Mouse (Mus musculus): Measurements from ENCODE around the gene Snx13.

The Snx13 gene

DNA sequence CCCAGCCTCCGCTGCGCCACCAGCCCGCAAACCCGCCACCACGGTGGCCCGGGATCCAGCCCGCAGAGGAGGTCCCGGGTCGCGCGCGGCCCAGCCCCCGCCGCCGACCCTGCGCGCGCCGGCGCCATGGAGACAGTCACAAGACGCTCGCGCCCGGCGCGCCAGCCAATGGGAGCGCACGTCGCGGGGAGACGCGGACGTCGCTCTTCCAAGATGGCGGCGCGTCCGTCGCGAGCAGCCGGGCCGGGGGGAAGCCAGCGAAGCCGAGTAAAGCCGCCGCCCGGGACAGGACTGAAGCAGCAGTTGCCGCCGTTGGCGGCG, at the start of gene Snx13:
Gene Snx13, plus strand, starts transcription at position 188 of the 321 bp plus-strand sequence.
- peak; percentile 88 to 89 for DNase-seq

DNA sequence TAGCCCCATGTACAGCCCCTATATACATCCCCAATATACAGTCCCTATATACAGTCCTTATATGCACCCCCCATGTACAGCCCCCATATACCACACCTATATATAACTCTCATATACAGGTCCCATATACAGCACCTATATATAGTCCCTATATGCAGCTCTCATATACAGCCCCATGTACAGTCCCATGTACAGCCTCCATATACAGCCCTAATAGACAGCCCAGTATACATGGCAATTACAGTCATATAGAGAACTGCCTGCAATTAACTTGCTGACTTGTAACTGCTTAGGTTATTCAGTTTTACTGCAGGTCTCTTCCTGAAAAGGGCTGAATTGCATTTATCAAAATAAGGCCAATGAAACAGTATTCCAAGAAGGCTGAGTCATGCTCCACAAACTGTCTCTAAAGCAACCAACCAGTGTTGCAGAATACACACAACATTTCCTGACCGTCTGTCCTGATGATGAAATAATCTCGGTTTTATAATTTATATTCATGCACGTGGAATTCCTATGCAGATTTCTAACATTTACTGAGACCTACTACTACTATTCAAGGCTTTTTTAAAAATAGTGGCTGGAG, 49.3 kb upstream of the Snx13 start:
- DNase-seq: no peak

DNA sequence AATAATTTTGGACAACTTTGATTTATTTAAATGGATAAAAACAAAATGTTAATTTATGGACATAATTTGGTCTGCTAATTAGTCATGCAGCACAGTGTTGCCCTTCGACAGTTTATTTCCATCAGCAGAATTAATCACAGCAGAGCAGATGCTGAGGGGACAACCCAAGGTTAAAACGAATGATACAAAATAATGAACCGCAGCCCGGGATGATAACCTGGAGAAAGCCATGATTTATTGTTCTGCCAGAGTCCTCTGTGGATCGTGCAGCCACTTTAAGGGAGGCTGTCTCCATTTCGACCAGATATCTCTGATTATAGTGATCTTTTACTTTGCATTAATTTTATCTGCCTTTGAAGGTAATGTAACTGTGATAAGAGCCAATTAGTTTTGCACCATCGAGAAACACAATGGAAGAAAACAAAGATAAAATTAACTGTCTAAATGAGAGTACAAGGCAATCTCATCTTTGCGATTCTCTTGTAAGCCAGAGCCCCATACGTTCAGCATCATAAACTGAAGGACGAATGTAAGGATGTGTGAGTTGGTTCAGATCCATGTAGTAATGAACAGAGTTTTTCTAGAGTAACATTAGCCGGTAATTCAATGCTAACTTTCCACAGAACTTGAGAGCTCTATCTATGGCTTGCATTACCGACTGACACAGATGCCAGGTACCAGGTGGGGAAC, 48.1 kb upstream of the Snx13 start:
- no peak for DNase-seq

DNA sequence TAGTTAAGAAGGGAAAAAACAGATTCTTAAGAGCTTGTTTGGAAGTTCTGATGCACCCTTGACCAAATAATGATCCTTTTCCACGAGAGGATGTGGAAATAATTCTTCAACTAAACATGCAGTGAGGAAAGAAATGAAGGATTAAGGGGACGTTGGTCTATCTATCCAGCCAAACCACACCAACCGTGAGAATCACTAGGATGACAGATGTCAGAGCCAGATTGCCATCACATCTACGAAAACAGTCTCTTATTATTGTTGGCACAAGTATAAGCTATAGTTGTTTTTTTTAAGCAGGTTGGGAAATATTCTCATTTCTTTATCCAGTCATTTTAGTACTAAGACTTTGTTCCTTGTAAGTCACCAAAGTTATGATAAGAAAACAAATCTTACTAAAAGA, 46.7 kb upstream of the Snx13 start:
- DNase-seq: no peak

DNA sequence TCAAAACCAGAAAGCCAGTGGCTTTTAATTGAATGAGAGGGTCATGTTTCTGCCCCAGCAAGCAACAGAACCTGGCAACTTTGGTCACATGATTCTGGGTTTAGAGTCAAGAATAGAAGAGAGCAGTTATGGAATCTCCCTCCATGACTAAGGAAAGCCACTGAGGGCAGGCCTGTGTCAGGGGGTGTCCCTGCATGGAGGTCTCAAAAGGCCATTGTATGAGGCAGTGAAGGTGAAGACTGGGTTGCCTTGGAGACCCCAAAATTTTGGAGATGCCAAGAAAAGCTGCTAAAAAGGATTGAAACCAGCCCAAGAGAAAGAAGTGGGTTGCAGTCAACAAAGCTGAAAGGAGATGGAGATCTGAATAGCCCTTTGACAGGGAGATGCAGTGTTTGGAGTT, 41.2 kb upstream of the Snx13 start:
- no peak for DNase-seq

DNA sequence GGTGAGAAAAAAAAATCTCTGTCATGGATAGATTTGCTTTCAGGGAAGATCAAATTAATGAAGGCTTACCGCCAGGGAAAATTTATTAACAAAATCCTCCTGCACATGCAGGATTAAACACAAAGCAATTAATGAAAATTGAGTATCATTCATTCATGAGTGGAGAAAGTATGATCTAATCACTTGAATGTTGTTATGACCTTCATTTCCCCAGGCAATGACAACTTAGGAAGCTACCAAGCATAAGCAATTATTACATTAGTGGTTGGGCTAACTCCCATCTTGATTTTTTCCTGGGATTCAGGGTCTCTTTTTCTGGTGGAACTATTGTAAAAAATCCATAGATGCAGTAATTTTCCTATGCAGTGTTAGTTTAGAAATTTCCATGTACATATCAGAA, 39.1 kb upstream of the Snx13 start:
- no peak for DNase-seq

DNA sequence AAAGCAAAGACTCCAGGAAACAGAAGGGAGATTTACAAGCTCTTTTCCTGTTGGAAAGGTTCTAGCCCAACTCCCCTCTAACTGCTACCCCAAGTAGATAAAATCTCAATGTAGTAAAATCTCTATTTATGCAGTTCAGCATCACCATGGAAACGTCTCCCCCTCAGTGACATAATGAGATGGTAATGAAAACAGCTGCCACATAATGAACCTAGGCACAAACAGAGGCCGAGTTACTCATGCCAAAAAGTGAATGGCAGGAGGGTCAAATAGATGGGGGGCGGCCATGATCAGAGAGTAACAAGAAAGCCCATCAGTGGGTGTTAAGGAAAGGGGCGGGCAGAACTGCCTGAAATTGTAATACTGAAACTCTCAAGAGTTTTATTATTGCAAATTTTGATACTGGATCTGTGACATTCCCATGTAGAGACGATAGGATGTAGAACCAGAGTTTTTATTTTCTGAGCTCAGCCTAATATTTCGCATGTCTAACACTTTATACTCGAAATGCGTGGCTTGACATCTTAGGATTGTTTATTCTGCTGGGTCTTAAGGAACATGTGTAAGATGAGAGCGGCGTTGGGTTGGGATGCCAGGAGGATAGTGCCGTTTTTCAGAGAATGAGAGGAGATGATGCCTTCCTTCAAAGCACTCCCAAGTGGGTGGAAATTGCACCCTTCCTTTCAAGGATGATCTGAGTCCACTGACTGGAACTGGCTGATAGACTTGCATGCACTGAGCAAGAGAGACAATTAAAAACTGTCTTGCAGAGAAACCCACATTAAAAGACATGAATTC, 38.4 kb upstream of the Snx13 start:
- DNase-seq: no peak

DNA sequence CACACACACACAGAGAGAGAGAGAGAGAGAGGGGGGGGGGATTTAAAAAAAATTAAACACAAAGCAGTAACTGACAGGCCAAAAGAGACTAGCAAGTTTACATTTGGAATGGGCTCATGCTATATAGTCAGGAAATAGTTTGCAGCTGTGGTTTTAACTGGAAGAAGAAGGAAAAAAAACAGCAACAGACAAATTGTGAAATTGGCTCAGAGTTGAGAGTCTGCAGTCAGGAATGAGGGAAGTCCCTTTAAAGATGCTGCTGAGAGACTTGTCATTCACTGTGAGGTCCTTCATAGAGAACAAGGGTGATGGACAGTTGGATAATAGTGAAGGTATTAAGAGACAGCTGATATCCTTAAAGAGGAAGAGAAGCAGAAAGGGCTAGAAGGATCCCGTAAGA, 35.5 kb upstream of the Snx13 start:
- DNase-seq: no peak

DNA sequence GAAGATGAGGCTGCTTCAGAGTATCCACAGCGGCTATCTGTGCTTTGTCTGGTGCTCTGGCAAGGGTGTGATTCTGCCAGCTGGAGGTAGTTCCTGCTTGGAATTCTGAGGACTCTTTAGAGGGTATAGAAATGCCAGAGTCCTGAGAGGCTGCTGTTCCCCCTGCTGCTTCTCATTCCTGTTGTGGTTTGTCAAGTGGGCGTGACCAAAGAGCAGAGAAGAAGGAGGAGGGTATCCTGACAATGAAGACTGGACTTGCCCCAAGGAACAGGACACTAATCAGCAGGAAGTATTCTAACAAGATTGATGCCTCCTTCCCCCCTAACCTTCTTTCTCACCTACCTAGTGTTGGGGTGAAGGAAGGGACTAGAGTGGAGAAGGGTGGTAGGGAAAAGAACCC, 33.0 kb upstream of the Snx13 start:
- no peak for DNase-seq

DNA sequence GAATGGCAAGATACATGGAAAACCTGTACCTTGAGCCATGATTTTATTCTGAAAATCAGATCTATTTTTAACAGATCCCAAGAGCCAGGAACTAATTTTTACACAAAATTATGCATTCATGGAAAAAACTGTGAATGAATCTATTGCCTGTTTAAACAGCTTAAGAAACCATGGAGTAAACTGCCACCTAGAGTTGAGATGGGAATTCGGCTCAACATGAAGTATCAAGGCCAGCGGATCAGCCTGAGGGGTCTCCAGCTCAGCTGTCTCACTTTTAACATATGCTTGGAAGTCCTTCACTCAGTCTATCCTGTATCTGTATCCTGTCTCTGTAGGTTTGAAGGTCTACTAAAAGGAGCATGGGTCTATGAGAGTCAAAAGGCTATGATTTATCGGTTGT, 30.9 kb upstream of the Snx13 start:
- no peak for DNase-seq

DNA sequence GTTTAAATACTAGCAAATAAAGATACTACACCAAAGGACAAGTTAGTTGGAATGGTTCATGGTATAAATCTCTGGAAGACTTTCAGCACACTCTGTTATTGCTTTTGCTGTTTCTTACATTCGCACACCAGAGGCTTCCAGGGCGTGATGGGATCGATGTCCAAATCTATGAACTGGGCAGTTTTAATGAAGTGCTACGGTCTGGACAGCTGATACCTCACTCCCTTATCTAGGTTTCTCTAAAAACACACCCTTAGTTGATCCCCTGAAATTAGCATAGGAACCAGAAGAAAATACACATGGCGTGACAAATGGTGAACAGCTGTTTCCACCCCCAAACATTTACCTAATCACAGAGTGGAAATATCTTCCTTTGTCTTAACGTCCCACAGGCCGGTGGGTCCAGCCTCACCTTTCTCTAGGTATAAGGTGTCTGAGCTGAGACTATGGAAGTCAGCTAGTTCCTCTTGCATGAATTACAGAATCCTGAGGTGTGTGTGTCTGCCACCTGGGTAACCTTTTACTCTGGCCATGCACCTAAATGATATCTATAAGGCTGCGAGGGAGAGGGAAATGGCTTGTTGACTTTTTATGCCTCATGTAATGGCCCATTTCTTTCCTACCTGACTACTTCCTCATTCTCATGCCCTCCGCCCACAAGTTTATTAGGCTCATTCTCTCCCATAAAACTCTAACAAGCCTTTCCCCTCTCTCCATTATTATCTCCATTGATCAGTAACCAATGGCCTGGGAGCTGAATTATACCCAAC, 30.3 kb upstream of the Snx13 start:
- no peak for DNase-seq

DNA sequence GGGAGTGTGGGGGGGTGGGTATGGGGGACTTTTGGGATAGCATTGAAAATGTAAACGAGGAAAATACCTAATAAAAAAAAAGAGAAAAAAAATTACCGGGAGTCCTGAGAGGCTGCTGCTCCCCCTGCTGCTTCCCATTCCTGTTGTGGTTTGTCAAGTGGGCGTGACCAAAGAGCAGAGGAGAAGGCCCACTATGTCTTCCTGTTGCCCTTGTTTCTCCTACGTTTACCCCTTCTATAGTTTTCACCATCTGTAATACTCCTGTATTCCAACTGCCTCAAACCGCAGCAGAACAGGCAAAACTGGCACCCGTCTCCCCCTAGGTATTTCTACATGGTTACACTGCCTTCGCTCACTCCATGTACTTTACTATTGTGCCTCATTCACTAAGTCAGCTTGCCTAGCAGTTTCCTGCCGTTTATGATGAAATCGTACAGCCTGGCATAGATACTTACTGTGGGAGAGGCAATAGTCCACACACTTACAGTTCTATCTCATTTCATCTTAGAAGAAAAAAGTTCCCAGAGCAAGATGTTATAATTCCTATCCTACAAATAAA, 28.2 kb upstream of the Snx13 start:
- no peak for DNase-seq

DNA sequence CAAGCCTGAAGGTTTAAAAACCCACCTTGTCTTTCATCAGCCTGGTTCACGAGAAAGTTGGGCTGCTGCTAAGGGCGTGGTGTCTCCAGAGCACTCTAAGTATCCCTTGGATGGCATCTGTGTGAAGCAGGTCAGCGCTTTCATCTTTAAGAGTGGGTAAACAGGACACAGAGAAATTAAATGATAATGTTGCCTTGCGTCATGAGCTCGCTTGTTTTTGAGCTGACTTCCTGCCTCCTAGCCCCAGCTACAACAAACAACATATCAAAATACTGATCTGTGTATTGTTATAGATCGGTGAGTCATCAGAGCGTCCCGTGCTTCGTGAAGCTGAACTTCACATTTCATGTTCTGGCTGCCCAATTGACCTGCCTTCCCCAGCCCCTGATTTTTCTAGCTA, 25.7 kb upstream of the Snx13 start:
- DNase-seq: peak; percentile 17 to 58

DNA sequence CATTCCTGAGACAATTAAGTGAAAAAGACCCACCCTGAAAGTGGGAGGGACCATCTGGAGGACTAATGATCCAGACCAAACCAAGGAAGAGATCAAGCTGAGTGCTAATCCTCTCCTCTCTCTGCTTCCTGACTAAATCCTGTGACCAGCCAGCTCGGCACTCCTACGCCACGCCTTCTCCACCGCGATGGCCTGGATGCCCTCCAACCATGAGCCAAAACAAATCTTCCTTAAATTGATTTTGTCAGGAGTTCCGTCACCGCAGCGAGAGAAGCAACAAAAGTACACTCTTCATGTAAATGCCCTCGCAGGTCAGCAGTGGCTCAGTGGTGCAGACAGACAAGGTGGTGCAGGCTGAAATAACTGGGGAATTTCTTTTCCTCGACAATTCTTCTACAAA, 24.9 kb upstream of the Snx13 start:
- DNase-seq: peak; percentile 24 to 53

DNA sequence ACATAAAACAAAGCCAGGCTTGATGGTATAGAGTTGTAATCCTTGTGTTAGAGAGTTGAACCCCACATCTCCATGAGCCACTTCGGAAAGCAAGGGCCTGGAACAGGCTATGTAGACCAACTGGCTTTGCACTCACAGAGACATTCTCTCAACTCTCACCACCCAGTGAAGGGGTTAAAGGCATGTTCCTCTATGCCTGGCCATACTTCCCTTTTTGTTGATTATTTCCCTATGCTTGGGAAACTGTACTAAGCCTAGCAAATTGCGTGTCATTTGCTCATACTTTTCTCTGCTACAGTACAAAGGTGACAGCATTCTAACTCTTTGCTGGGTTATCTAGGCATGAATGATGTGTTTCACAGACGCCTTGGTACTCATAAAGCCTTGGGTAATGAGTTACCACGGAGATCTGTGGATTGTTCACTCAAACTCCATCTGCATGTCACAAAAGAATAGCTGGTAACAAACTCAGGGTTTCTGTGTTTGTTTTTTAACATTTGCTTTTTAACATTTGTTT, 21.0 kb upstream of the Snx13 start:
- no peak for DNase-seq

DNA sequence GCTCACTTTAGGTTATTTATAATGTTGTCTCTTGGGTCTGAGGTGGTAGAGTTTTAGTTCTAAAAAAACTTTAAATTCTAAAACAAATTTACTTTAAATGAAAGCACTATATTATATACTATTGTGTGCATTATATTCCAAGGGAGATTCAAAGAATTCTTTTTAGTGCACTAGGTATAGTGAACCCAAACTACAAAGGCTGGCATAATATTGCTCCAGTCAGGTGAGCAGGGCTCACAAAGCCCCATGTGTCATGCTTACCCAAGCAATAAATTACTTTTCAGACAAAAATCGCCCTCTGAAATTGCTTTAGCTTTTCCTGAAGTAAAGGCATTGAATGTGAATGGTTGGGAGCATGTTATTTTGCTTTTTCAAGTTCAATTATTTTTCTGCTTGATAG, 19.5 kb upstream of the Snx13 start:
- DNase-seq: no peak

DNA sequence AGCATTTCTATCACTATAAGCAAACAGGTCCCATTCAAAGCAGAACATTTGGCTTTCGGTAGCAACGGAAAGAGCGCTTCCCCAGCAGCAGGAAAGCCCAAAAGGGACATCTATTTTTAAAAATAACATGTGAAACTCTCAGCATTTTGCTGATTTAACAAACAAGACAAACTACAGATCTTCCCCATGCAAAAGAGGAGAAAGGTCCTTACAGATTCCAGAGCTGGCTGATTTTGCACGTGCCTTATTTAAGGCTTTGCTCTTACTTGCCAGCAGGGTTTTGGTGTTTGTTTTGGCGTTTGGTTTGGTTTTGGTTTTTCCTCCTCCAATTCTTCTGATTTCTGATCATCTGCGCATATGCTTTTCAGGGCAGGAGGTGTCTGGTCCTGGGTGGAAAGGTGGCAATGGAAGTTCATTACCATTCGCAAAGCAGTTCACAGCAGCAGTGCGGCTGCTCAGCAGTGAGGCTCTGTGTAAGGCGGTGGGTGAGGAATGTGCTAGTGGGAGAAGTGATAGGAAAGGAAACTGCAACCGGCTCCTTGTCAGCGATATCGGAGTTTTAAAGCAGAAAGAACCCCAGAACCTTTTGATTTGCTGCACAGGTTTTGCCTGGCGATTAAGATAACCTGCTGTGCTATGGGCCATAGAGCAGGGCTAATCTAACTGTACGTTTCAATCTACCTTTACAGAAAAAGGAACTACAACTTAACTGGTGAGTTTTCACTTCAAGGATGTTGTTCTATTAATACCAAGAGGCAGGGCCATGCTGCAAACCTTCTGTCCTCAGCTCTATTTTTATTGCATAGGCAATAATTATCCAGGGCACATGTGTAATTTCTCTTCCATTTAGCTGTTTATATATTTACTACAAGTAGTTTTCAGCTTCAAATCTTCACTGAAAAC, 8.1 kb upstream of the Snx13 start:
- no peak for DNase-seq

DNA sequence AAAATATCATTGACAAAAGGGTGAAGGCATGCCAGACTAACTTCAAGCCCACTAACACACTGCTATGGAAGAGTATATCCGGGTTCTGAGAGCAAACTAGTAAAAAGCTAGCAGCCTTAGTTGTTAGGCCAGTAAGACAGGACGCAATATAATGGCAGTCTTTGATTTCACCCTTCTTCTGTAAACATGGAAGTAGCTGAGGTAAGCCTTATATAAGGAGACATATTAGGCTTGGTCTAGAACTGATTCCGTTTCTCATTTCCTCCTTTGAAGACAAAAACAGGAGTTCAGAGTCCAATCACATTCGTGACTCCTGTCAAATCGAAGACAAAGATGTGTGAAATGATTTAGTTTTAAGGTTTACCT, 7.4 kb upstream of the Snx13 start:
- DNase-seq: no peak

DNA sequence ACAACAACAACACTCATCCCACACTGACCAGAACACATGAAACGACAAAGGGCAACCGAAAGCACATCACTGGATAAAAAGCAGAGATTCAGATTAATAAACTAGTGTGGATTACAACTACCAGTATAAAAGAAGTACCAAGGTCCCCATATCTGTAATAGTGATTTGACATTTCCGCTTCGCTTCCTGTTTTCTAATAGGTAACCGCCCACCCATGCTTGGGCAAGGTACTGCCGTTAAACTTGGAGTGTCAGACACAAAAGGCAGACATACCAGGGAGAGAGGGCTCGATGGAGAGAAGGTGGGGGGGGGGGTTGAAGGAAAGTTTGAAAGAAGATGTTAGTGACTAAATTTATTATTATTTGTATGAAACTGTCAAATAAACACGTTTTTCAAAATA, 5.0 kb upstream of the Snx13 start:
- no peak for DNase-seq

DNA sequence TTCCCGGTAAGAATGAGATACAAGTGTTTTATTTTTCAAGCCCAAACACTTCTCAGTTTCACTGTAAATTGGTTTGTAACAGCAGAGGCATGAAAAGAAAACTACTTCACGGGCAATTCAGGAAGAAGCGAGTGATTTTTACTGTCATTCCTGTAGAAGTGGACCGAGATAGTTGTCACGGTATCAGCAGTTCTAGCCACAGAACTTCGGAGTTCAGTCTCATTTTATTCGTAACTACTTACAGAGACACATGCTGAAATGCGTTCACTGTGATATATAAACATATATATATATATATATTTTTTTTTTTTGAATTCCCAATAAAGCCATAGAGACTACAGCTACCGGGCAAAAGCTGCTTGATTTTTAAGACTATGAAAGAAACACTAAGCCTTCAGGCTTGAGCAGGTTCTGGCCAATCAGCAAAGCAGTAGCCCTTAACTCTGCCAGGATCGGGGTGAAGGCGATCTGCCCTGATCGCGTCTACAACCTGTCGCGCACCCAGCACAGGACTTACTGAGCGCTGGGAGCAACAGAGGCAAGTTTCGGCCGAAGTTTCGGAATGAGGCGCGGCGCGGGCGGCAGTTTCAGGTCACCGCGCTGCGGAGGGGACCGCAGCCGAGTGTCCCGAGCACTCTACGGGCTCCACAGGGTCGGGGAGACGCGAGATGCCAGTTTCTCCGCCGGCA, 532 bp upstream of the Snx13 start:
- peak in 1 of 2 experiments; percentile 75 for DNase-seq

Measured in lung, adult 18-20 months (tissue).